Mouse (Mus musculus) midbrain, embryonic 16.5 days (tissue): ENCODE measurements around the gene 2900026A02Rik. TPM values are rescaled to one million over a fixed set of nuclear protein-coding genes. Genes with fewer than 3 reads are reported as not detected.

ENCODE experiments used
- ATAC-seq: fragments of 200-750 bp; cut with Nextera tagmentation; 2 replicates; pipeline ENCODE4 v1.8.0; 2017; ENCODE audit warnings: moderate TSS enrichment
- H3K27ac ChIP-seq: fragments of 300-500 bp; sonication (generic); 2 replicates; pipeline ENCODE4 v1.5.1; 2014; ENCODE audit warnings: mild to moderate bottlenecking, low read length, mixed read lengths
- H3K27me3 ChIP-seq: fragments of 300-500 bp; sonication (generic); 2 replicates; pipeline ENCODE4 v1.6.1; 2014; ENCODE audit warnings: low read depth, low read length, mixed read lengths; ENCODE audit not compliant: control insufficient read depth, insufficient read depth
- H3K36me3 ChIP-seq: fragments of 300-500 bp; sonication (generic); 2 replicates; pipeline ENCODE4 v1.6.1; 2014; ENCODE audit warnings: mild to moderate bottlenecking, low read length, moderate library complexity, mixed read lengths; ENCODE audit not compliant: control insufficient read depth, insufficient read depth
- H3K4me1 ChIP-seq: fragments of 300-500 bp; sonication (generic); 2 replicates; pipeline ENCODE4 v1.6.1; 2014; ENCODE audit warnings: mild to moderate bottlenecking, low read length, mixed read lengths; ENCODE audit not compliant: control insufficient read depth, insufficient read depth
- H3K4me2 ChIP-seq: fragments of 300-500 bp; sonication (generic); 2 replicates; pipeline ENCODE4 v1.6.1; 2014; ENCODE audit warnings: mild to moderate bottlenecking, low read length, mixed read lengths
- H3K4me3 ChIP-seq: fragments of 300-500 bp; sonication (generic); 2 replicates; pipeline ENCODE4 v1.5.1; 2014; ENCODE audit warnings: low read depth, mild to moderate bottlenecking, low read length, moderate library complexity, mixed read lengths
- H3K9ac ChIP-seq: fragments of 300-500 bp; sonication (generic); 2 replicates; pipeline ENCODE4 v1.6.1; 2014; ENCODE audit warnings: low read depth, low read length, mixed read lengths
- H3K9me3 ChIP-seq: fragments of 300-500 bp; sonication (generic); replicated peaks from 2 replicates; pipeline ENCODE4 v1.6.1; 2014; ENCODE audit warnings: mild to moderate bottlenecking, low read length, mixed read lengths; ENCODE audit not compliant: control insufficient read depth, poor library complexity, severe bottlenecking
- WGBS: fragments of 180-500 bp; shearing (Covaris S2); extraction: QIAGEN DNeasy Blood & Tissue Kit; methylation state at CpG from one replicate; pipeline ENCODE4 v1.1.7; 2014; 5-methylcytosine and 5-hydroxymethylcytosine counted together
- polyA plus RNA-seq: library from polyadenylated mRNA; unstranded; fragments of >200 nt; fragmentation: Nextera tagmentation; extraction: Ambion mirVana; gene quantifications from 2 replicates; pipeline ENCODE4 v1.2.1, GENCODE M21; 2015

The 2900026A02Rik gene
- polyA plus RNA-seq, 1 experiment from 2014 or later: 3.8 TPM

DNA sequence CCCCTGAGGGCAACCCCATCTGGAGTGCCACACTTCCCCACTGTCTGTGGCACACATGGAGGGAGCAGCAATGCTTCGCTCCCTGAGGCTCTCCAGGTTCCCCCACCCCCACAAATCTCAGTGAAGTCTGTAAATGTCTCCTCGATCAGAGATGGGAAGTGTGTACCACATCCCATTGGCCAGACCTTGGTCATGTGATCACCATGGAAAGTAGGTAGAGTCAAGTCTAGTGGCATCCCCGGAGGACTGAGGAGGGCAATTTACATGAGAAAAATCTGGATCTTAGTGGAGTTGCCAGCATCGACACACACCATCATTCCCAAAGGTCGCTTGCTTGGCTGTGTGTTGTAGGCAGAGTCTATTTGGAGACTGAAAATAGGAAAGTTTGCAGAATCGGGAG is 182.4 kb downstream of the 2900026A02Rik start:
- 74% methylated on average over 6 of the region's 6 CpGs for WGBS
- Histone ChIP-seq H3K4me3 (no peak overlapping the region), H3K9ac (no peak overlapping the region), H3K27ac (no peak overlapping the region), H3K4me1 (peaks cover 22% of the 10 kb centered on the region), H3K27me3 (no peaks in the 10 kb centered on the region), H3K9me3 (no peaks in the 10 kb centered on the region), H3K4me2 (no peak overlapping the region), H3K36me3 (no peaks in the 10 kb centered on the region)
- no peak for ATAC-seq

Other genes starting within 250 kb of the 2900026A02Rik start
- 30.7 and 31.5 TPM in 2 replicates for gene Grk3, start 205.4 kb downstream of the 2900026A02Rik start, polyA plus RNA-seq
- not detected in 2 replicates for gene Crybb2, start 151.1 kb downstream of the 2900026A02Rik start, polyA plus RNA-seq
- 0.60 and 2.3 TPM in 2 replicates for gene Crybb3, start 139.7 kb downstream of the 2900026A02Rik start, polyA plus RNA-seq
- not detected in 2 replicates for gene Tmem211, start 5.7 kb upstream of the 2900026A02Rik start, polyA plus RNA-seq
- 27.5 and 29.4 TPM in 2 replicates for gene Sgsm1, start 89.5 kb upstream of the 2900026A02Rik start, polyA plus RNA-seq
- gene Aym1, start 136.1 kb upstream of the 2900026A02Rik start, polyA plus RNA-seq: not detected in 2 replicates